13 mouse cellular contexts compared by ENCODE assay signal in genomic region chr6:50689121-50689815, GRCm38 (mm10). TPM values are rescaled to one million over a fixed set of nuclear protein-coding genes. Genes with fewer than 3 reads are reported as not detected.
DNase-seq lines count a peak whose midpoint lies in the region; ATAC-seq and TF ChIP-seq lines count a peak whose summit lies in the region.
"Had no signal": no experiment of that assay in that cellular context is flagged by ENCODE, and none has a peak within 500 bp of the region (broad histone marks: within the 10 kb centered on the region; RNA-seq: fewer than 3 reads in every experiment).

No protein-coding gene starts in this region.

- no peak overlapping the region; the same call in 1 of the 2 replicates for H3K9ac ChIP-seq in forebrain, embryonic 14.5 days (ENCODE audit: low read length)
- no peak overlapping the region for H3K9ac ChIP-seq in stomach, embryonic 15.5 days
- no peak overlapping the region for H3K9ac ChIP-seq in stomach, postnatal 0 days (ENCODE audit: low read length)
- H3K9ac ChIP-seq: embryonic facial prominence, embryonic 12.5 days had no signal

- intact Hi-C loops in left cerebral cortex, postnatal 36 days (cut with DNase I), result loop anchor here (5.0 kb wide), 1 partner anchor 88 kb away; no protein-coding TSS in a partner anchor

- 33% methylated on average over 15 of the region's 15 CpGs for WGBS in forebrain, embryonic 14.5 days
- 74% methylated on average over 15 of the region's 15 CpGs for WGBS in forebrain, embryonic 10.5 days
- WGBS in stomach, embryonic 15.5 days, result 57% methylated on average over 15 of the region's 15 CpGs
- 56% methylated on average over 15 of the region's 15 CpGs for WGBS in stomach, postnatal 0 days

- DNase-seq in forebrain, embryonic 14.5 days (ENCODE audit: low spot score), result peak; percentile 82
- DNase-seq in forebrain, embryonic 10.5 days (ENCODE audit: extremely low spot score, low spot score), result no peak
- no peak for DNase-seq in stomach, postnatal 0 days (ENCODE audit: low spot score)
- peak; percentile 6 to 18 for DNase-seq in left cerebral cortex, postnatal 36 days (ENCODE audit: low spot score in 2 of 2)
- DNase-seq in retina, embryonic 14.5 days (ENCODE audit: low spot score), result no peak
- DNase-seq in natural killer cell, adult 2 months (ENCODE audit: low spot score in 2 of 2), result no peak
- DNase-seq: heart, adult 2 months; lung, adult 18-20 months; thymus, adult 2 months had no signal

- no peak for TF ChIP-seq CTCF in stomach, postnatal 0 days (IDR thresholded peaks at IDR 0.05; ENCODE audit: low read depth)

- no peaks in the 10 kb centered on the region for H3K36me3 ChIP-seq in forebrain, embryonic 14.5 days (ENCODE audit: control insufficient read depth, insufficient read depth, low read length)
- H3K36me3 ChIP-seq in forebrain, embryonic 10.5 days (replicated peaks), result no peaks in the 10 kb centered on the region
- no peaks in the 10 kb centered on the region for H3K36me3 ChIP-seq in stomach, embryonic 15.5 days
- H3K36me3 ChIP-seq in stomach, postnatal 0 days (ENCODE audit: control insufficient read depth, insufficient read depth, low read length), result no peaks in the 10 kb centered on the region
- H3K36me3 ChIP-seq: embryonic facial prominence, embryonic 12.5 days had no signal

- H3K27me3 ChIP-seq in forebrain, embryonic 14.5 days (replicated peaks; ENCODE audit: control insufficient read depth, insufficient read depth, low read length), result no peaks in the 10 kb centered on the region
- peaks cover 10% of the 10 kb centered on the region; the same call in 1 of the 2 replicates for H3K27me3 ChIP-seq in forebrain, embryonic 10.5 days (ENCODE audit: poor library complexity, severe bottlenecking)
- H3K27me3 ChIP-seq in stomach, embryonic 15.5 days (replicated peaks), result no peaks in the 10 kb centered on the region
- H3K27me3 ChIP-seq in stomach, postnatal 0 days (ENCODE audit: control insufficient read depth, insufficient read depth, low read length), result no peaks in the 10 kb centered on the region
- H3K27me3 ChIP-seq: embryonic facial prominence, embryonic 12.5 days had no signal

- peak; percentile 79; the same call in 1 of the 2 replicates for ATAC-seq in forebrain, embryonic 14.5 days
- no peak for ATAC-seq in stomach, embryonic 15.5 days (ENCODE audit: insufficient read depth, low FRiP score, low read depth)
- no peak for ATAC-seq in stomach, postnatal 0 days (ENCODE audit: low FRiP score, low TSS enrichment)
- no peak for ATAC-seq in activated CD4-positive, CD25-positive, alpha-beta regulatory T cell, adult 4 months

- H3K27ac ChIP-seq in forebrain, embryonic 14.5 days (ENCODE audit: low read depth, low read length), result peak overlapping the region; percentile 65
- H3K27ac ChIP-seq in forebrain, embryonic 10.5 days, result no peak overlapping the region
- H3K27ac ChIP-seq in stomach, embryonic 15.5 days, result peak overlapping the region; percentile 22; the same call in 1 of the 2 replicates
- H3K27ac ChIP-seq in stomach, postnatal 0 days (replicated peaks), result no peak overlapping the region
- H3K27ac ChIP-seq: embryonic facial prominence, embryonic 12.5 days; heart, adult 2 months had no signal

- H3K4me3 ChIP-seq in forebrain, embryonic 14.5 days (ENCODE audit: low read depth, low read length), result no peak overlapping the region
- H3K4me3 ChIP-seq in forebrain, embryonic 10.5 days, result no peak overlapping the region
- H3K4me3 ChIP-seq in stomach, embryonic 15.5 days (replicated peaks), result no peak overlapping the region
- H3K4me3 ChIP-seq in stomach, postnatal 0 days (ENCODE audit: low read depth, low read length), result no peak overlapping the region
- H3K4me3 ChIP-seq: embryonic facial prominence, embryonic 12.5 days; heart, adult 2 months had no signal

- H3K9me3 ChIP-seq in forebrain, embryonic 14.5 days (replicated peaks; ENCODE audit: control insufficient read depth, low read length), result no peaks in the 10 kb centered on the region
- no peaks in the 10 kb centered on the region for H3K9me3 ChIP-seq in forebrain, embryonic 10.5 days
- H3K9me3 ChIP-seq in stomach, embryonic 15.5 days, result no peaks in the 10 kb centered on the region
- no peaks in the 10 kb centered on the region for H3K9me3 ChIP-seq in stomach, postnatal 0 days (ENCODE audit: control insufficient read depth, low read length)
- H3K9me3 ChIP-seq: embryonic facial prominence, embryonic 12.5 days had no signal

- no peaks in the 10 kb centered on the region for H3K4me1 ChIP-seq in forebrain, embryonic 14.5 days (ENCODE audit: control insufficient read depth, insufficient read depth, low read length)
- no peaks in the 10 kb centered on the region for H3K4me1 ChIP-seq in forebrain, embryonic 10.5 days
- H3K4me1 ChIP-seq in stomach, embryonic 15.5 days, result no peaks in the 10 kb centered on the region
- 0 out of 2 replicates have a peak, but pooled peaks cover 6% of the 10 kb centered on the region for H3K4me1 ChIP-seq in stomach, postnatal 0 days (replicated peaks; ENCODE audit: control insufficient read depth, insufficient read depth)

- TF ChIP-seq EP300 in stomach, postnatal 0 days (optimal IDR thresholded peaks at IDR 0.05), result no peak

- H3K4me2 ChIP-seq in forebrain, embryonic 14.5 days (ENCODE audit: low read length), result no peak overlapping the region
- no peak overlapping the region for H3K4me2 ChIP-seq in stomach, embryonic 15.5 days
- no peak overlapping the region for H3K4me2 ChIP-seq in stomach, postnatal 0 days (replicated peaks; ENCODE audit: low read depth)
- H3K4me2 ChIP-seq: embryonic facial prominence, embryonic 12.5 days had no signal

RNA-seq across cellular contexts. Expression of gene Npvf, which starts 35.0 kb away (rescaled TPM):
- polyA plus RNA-seq in forebrain, embryonic 14.5 days (2014; fragmentation: Nextera tagmentation; extraction: Ambion mirVana), result 0.74 TPM in 2 replicates
- not detected in 2 replicates for polyA plus RNA-seq in forebrain, embryonic 10.5 days (2016; fragmentation: Nextera tagmentation; extraction: Ambion mirVana)
- not detected in 2 replicates for polyA plus RNA-seq in stomach, embryonic 15.5 days (2015; fragmentation: Nextera tagmentation; extraction: Ambion mirVana)
- not detected in 2 replicates for polyA plus RNA-seq in stomach, postnatal 0 days (2015; fragmentation: Nextera tagmentation; extraction: Ambion mirVana)
- not detected for total RNA-seq in left cerebral cortex, postnatal 36 days (2021)
- polyA plus RNA-seq in activated CD4-positive, CD25-positive, alpha-beta regulatory T cell, adult 4 months (2017; shearing (Covaris generic)), result not detected
- total RNA-seq: heart, adult 2 months had no signal
- polyA plus RNA-seq: embryonic facial prominence, embryonic 12.5 days; heart, adult 2 months; large intestine, adult 2 months; thymus, adult 2 months had no signal

Comparison
In these comparisons a context has a peak if more than half of its experiments do, and no peak if none do; other contexts are left out.
1. DNase-seq: peak in forebrain, embryonic 14.5 days (single experiment) and left cerebral cortex, postnatal 36 days (2 of 2); none in forebrain, embryonic 10.5 days (single experiment), stomach, postnatal 0 days (single experiment), retina, embryonic 14.5 days (single experiment) and natural killer cell, adult 2 months (0 of 2).
2. H3K27ac ChIP-seq: peak in forebrain, embryonic 14.5 days (single experiment) and stomach, embryonic 15.5 days (single experiment); none in forebrain, embryonic 10.5 days (single experiment) and stomach, postnatal 0 days (single experiment).